Mouse (Mus musculus) layer of hippocampus, adult 9-10 months (tissue): ENCODE results near the gene Fam171a2.

ENCODE experiments used
- DNase-seq: peaks from one replicate; pipeline ENCODE4 v3.0.0; 2022; ENCODE audit warnings: low spot score

The Fam171a2 gene

GRCm38 (mm10) chr11:102409795-102410330 is 37.6 kb downstream of the Fam171a2 start:
- no peak for DNase-seq

DNA sequence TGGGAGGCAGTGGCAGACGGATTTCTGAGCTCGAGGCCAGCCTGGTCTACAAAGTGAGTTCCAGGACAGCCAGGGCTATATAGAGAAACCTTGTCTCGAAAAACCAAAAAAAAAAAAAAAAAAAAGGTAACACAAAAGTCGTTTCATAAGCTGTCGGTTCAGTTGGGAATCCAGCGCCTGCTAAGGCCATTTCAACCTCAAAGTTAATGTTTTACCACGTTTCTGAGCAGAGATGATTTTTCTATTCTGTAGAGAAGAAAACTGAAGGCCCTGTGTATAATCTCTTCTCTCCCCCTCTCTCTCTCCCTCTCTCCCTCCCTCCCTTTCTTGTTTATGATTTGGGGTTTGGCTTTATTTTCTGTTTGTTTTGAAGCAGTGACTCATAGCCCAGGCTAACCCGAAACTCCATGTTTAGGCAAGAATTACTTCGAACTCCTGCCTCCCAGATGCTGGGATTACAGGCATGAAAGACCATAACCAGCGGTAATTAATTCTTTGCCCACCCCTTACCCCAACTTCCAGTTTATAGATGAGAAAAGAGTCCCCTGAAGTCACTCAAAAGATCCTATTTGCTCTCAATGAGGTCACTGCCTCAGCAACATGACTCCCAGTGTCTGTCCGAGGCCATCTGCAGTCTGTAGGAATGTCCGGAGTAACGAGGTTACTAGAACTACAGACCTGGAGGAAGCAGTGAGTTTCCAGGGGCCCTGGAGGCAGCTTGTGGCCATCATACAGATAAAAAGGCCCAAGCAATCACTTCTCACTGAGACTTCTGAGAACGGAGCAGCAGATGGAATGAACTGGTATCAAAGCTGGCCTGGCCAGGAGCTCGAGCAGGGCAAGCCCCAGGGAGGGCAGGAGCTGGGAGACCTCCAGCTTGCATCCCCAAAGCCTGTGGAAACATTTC is 38.3 kb downstream of the Fam171a2 start:
- no peak for DNase-seq

DNA sequence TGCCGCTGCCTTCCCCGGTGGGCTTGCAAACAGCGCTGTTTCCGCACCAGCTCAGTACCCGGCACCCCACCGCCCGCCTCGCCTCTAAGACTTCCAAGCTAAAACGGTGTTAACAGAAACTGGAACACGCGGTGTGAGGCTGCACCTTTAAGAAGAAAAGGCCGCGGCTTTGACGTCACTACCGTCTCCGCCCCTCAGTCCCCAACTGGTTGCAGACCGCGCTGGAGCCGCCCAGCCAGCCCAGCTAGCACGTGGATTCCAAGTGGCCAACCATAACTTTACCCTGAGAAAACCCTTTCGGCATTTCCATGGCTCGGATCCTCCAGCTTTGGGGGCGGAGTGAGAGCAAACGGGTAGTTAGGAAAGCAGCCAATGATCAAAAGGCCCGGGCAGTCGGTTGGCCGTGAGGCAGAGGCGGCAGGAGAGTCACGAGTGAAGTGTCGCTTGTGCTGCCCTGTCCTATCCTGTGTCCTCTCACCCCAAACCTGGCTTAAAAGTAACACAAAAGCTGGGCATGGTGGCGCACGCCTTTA is 39.1 kb downstream of the Fam171a2 start:
- DNase-seq, result peak; percentile 95

- DNase-seq, result no peak
These were observed 39.7 kb downstream of the Fam171a2 start, which contains the start of gene Slc25a39 for GRCm38 (mm10) chr11:102407834-102408215. TSS of gene Slc25a39 (minus strand) at chr11:102407946.

DNA sequence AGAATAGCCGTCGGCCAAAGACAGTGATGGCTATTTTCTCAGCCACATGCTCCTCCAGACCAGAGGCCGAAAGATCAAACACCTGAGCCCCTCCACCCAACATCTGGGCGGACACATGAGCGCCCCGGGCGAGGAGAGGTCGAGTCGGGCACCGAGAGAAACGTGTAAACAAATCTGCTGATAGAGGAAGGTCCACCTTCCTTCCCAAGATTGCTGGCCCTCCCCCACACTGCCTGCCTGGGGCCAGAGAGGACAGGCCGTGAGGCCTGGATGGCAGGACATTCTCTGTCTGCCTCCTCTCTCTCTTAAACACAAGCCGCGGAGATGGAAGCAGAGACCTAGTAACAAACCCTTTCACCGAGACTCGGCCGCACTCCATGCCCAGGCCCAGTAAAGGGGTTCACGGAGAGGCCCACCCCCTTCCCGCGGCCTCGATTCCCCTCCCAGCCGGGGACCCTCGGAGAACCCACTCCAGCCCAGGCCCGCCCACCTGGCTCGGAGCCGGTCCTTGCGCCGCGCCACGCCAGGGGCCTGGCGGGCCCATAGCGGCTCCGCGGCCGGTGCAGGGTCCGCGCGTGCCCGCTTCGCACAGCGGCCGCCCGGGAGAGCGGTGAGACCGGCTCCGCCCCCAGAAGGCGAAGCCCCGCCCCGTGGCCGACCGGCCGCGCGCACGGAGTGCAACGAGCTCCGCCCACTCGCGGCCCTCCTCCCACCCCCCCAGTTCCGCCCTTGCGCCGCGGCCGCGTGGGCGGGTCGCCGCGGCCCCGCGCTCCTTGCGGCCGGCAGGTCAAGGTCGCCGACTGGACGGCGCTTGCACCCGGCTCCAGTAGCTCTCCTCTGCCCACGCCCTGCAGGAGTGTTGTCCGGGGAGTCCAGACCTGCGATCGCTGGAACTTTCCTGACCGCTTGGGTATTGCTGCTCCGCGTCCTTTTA is 40.3 kb downstream of the Fam171a2 start:
- no peak for DNase-seq

GRCm38 (mm10) chr11:102406401-102406800 is 41.1 kb downstream of the Fam171a2 start:
- DNase-seq, result no peak

DNA sequence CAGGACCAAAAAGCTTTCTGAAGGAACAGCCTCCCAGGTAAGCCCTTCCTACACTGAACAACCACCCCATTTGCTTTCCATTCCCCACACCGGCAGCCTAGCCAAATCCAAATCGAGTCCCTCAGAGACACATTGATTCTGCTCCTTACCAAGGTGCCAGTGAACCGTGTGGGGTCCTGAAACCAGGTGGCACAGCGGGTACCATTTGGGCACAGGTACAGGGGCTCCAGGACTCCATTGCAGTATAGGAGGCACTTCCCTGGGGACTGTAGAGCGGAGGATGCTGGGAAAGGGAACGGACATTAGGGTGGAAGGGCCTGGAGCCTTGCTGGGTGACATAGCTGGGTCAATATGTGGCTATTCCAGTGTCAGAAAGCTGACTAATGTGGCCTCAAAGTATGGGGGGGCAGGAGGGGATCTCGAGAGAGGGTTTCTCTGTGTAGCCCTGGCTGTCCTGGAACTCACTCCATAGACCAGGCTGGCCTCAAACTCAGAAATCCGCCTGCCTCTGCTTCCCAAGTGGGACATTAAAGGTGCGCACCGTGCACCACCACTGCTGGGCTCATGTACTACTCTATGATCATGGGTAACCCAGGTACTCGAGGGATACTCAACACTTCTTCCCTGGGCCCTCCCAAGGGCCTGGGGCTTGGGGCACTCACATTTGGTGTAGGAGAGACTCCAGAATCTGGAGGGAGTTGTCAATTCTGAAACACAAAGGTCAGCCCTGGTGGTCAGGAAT is 41.8 kb downstream of the Fam171a2 start:
- no peak for DNase-seq

DNA sequence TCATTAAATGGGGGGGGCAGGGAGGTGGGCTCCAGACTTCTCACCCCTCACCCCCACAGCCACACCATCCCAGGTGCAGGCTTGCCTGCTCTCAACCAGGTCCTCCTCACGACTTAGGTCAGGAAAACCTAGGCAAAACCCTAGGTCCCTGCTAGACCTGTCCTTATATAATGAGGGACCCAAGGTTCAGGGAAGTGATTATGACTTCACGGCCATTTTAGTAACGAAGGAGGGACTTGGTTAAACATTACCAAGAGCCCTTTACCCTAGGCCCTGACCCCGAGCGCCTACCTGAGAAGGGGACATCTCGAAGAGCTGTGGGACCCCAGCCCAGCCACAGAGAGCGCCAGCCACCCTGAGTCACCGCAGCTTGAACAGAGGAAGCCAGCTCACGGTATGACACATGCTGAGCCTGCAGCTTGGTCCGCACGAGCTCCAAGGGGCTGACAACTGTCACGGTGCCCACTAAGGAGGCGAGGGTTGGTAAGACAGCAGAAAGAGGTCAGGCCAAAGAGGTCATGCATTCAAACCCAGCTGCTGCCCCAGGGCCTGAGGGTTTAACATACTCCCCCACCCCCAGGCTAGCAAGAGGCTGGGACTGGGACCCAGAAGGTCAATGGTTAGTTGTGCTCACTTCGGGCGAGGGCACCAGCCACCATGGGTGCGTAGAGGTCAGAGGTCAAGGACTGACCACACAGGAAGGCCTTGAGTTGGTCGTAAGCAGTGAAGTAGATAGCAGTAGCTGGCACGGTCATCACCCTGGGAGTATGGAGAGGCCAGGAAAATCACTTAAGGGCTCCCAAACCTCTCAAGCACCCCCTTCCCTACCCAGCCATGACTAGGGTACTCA is 43.1 kb downstream of the Fam171a2 start:
- DNase-seq, result no peak

GRCm38 (mm10) chr11:102403657-102404056 is 43.8 kb downstream of the Fam171a2 start:
- no peak for DNase-seq

DNA sequence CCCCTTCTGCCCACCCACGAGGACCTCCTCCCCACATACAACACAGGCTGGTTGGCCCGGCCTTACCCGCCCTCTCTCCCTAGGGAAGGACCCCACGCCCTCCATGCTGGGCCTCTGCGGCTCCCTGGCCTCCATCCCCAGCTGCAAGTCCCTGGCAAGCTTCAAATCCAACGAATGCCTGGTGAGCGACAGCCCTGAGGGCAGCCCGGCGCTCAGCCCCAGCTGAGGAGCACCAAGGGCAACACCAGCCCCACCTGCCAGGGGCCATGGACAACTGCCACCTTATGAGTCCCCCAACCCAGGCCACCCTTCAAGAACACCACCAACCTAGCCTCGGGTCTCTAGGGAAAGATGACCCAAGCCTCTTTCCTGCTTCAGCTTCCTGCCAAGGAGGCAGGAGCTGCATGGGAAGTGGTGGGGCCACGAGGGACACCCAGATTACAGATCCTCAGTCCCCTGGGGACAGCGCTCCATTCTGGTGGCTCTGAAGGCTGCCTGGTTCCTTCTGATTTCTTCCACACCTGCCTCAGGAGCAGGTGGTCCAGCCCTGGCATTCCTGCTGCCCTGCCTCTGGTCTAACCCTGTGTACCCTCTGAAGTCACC is 45.5 kb downstream of the Fam171a2 start:
- DNase-seq, result no peak

DNA sequence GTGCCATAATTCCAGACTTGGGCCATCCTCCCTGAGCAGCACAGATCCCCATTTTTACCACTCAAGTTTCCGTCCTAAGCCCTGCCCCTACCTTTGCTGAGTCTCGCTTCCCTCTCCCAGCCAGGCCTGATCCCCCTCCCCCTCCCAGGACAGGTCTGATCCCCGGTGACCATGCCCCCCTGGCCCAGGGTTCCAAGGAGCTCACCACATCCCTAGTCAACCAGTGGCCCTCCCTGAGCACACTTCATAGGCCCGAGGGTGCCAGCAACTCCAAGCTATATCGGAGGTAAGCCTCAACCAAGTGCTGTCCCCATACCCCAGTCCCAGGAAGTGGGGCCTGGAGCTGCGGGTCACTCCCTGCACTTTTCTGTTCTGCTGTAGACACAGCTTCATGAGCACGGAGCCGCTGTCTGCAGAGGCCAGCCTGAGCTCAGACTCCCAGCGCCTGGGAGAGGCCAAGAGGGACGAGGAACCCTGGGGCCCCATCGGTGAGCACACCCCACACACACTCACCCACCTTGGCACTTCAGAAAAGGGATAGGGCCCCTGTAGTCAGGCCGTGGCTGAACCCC is 46.9 kb downstream of the Fam171a2 start:
- no peak for DNase-seq

GRCm38 (mm10) chr11:102399610-102400072 is 47.8 kb downstream of the Fam171a2 start:
- DNase-seq, result no peak

DNA sequence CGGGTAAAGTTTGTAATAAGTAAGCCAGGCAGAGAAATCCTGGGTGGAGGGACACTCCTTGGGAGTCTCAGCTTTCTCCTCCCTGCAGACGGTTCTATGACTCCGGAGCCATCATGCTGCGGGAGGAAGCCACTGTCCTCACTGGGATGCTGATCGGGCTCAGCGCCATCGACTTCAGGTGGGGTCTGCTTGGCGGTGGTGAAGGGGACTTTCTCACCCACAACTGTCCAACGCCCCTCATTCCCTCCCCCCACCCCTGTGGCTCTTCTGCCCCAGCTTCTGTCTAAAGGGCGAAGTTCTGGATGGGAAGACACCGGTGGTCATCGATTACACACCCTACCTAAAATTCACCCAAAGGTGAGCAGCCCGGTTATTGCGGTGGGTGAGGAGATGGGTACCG is 48.4 kb downstream of the Fam171a2 start:
- no peak for DNase-seq

GRCm38 (mm10) chr11:102398007-102398825 is 49.3 kb downstream of the Fam171a2 start:
- no peak for DNase-seq

DNA sequence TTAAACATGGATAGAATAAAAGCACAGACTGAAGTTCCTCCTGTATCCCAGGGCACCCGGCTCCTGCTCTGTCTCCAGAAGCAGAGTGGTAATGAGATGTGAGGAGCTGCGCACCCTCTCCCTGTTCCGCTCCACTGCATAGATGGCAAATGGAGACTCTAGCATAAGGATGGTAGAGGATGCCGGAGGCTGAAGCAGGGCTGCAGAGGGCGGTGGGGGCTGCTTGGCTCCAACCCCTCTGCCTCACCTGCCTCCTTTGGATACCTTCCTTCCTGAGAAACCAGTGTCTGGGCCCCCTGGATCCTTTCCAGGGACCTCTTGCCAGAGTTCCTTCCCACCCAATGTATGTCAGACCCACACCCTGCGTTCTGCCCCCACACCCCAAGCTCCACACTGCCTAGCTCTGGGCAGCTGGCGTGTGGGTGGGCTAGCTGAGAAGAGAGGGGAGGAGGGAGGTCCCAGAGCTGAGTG is 50.8 kb downstream of the Fam171a2 start:
- no peak for DNase-seq

GRCm38 (mm10) chr11:102396263-102396662 is 51.2 kb downstream of the Fam171a2 start:
- DNase-seq, result no peak

- DNase-seq, result no peak
These were observed 52.2 kb downstream of the Fam171a2 start for GRCm38 (mm10) chr11:102395250-102395649.

DNA sequence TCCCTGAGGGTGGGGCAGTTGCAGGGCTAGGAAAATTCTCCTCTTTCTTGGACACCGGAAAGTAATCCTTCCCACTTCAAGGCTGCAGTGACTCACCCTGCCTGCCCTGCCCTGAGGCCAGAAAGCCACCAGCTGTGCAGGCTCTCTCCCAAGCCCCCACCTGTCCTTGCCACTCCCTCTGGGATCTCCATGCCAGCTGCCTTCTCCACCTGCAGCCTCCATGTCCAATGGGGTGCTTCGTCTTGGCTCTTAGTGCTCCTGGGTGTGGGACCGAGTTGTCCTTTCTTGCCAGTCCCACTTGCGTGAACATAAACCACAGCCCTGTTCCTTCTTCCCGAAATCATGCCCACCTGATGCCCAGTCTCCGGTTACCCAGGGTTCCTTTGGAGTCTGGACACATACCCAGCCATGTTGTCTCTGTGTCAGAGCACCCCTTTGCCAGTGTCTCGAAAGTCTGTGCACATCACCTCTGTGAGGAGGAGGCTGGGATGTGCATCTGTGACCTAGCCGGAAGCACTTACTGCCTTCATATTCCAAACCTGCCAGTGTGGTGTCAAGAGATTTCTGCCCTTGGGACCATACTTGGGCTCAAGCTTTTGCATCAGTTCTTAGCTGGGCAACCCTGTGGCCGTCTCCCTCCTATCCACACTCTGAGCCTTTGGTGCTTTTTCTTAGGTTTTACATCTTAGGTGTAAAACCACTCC is 52.9 kb downstream of the Fam171a2 start:
- no peak for DNase-seq
